Mouse (Mus musculus): Measurements from ENCODE around the gene Fgf23.
A peak's percentile ranks its signal among the peaks of the same experiment; 100 is the strongest.

DNA sequence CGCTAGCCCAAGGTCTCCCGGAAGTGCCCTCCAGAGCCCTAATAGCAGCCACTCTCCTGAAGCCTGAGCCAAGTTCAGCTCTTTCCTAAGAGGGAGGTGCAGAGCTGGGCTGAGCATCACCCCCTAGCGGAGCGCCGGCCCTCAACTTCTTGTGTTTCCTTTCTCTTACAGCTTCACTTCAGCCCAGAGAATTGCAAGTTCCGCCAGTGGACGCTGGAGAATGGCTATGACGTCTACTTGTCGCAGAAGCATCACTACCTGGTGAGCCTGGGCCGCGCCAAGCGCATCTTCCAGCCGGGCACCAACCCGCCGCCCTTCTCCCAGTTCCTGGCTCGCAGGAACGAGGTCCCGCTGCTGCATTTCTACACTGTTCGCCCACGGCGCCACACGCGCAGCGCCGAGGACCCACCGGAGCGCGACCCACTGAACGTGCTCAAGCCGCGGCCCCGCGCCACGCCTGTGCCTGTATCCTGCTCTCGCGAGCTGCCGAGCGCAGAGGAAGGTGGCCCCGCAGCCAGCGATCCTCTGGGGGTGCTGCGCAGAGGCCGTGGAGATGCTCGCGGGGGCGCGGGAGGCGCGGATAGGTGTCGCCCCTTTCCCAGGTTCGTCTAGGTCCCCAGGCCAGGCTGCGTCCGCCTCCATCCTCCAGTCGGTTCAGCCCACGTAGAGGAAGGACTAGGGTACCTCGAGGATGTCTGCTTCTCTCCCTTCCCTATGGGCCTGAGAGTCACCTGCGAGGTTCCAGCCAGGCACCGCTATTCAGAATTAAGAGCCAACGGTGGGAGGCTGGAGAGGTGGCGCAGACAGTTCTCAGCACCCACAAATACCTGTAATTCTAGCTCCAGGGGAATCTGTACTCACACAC lies 7.4 kb downstream of the Fgf23 start:
- peak; percentile 51; the same call in 1 of the 2 replicates for TF ChIP-seq CTCF (IDR thresholded peaks at IDR 0.05; ENCODE audit: borderline replicate concordance, insufficient read depth, low read length)
- no peak for TF ChIP-seq POLR2A (IDR thresholded peaks at IDR 0.05; ENCODE audit: low read depth, low read length)
